Mouse (Mus musculus): ENCODE measurements at regions not wholly inside any gene's neighbourhood (a gene's known extent, or its start where the extent isn't known, plus 50 kb on each side); places are given as distances from the start of the nearest gene placed in this dataset.
A peak's percentile ranks its signal among the peaks of the same experiment; 100 is the strongest.

DNA sequence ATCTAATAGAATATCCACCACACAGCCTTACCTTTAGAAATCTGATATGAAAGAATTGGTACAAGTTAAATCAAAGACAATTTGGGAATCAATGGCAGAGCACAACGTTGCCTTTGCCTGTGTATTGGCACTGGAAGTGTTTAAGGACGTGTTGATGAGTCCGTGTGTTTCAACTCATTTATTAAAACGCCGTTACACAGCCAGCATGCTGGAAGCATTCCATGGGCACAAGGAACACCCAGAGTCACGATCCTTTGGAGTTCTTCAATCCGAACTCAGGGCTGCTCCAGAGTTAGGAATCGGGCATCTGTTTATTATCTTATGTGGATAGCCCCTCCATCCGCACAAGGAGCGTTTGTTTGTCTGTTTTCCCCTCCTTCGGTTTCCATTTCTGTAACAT lies 244.2 kb downstream of the Hs3st3b1 start:
- Histone ChIP-seq H3K27me3 (replicated peaks) (no peaks in the 10 kb centered on the region), H3K9me3 (no peaks in the 10 kb centered on the region), H3K36me3 (replicated peaks) (no peaks in the 10 kb centered on the region), H3K4me3 (no peak overlapping the region), H3K4me2 (no peak overlapping the region), H3K27ac (no peak overlapping the region), H3K4me1 (peaks cover 11% of the 10 kb centered on the region; the same call in 1 of the 2 replicates), H3K9ac (no peak overlapping the region)
- no peak for ATAC-seq (replicated peaks)
- 80% methylated on average over 11 of the region's 11 CpGs for WGBS

DNA sequence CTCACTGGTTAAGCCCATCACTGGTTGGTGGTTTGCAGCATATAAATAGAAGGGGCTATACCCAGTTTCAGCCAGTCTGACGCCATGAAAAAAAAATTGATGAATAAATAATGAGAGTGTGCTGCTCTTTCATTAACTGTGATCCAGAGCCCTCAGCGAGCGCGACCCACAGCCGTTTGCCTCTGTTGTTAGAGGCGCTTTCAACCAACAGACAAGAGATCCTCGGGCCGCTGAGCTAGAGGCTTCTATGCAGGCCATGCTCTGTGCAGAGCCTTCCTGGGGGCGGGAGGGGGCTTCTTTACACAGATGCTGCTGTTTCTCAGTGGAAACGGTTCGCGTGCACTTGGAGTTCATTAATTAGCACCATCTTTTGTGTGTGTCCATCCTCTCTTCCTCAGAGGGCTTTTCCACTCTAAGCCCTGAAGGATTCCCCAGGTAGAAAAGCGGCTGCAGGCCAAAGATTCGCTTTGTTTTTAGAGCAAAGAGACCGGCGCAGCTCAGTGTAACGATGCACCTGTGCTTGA lies 243.6 kb downstream of the Hs3st3b1 start:
- Histone ChIP-seq H3K27ac (0 out of 2 replicates have a peak overlapping the region, but pooled peaks have one; percentile 19), H3K27me3 (replicated peaks) (no peaks in the 10 kb centered on the region), H3K9ac (no peak overlapping the region), H3K9me3 (no peaks in the 10 kb centered on the region), H3K4me2 (peak overlapping the region; percentile 10; the same call in 1 of the 2 replicates), H3K4me1 (peaks cover 11% of the 10 kb centered on the region; the same call in 1 of the 2 replicates), H3K36me3 (replicated peaks) (no peaks in the 10 kb centered on the region), H3K4me3 (no peak overlapping the region)
- WGBS = 28% methylated on average over 17 of the region's 17 CpGs
- peak; percentile 45; the same call in 1 of the 2 replicates for ATAC-seq (replicated peaks)

DNA sequence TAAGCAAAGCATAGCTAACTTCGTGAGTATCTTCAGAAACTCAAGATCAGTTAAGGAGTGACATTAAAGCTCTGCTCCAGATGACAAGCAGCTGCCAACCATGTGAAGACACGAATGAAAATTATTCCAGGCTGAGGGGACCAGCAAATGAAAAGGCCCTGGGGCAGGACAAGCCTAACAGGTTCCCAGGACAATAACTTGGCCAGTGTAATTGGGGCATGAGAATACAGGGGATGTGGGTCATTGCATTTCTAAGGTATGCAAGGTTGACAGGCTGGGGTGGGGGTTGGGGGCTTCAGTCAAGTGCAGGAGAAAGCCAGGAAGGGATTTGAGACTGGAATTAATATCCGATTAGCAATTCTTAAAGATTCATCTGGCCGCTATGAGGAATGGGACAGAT lies 242.6 kb downstream of the Hs3st3b1 start:
- no peak for ATAC-seq (replicated peaks)
- Histone ChIP-seq H3K4me3 (no peak overlapping the region), H3K36me3 (replicated peaks) (no peaks in the 10 kb centered on the region), H3K4me1 (peaks cover 11% of the 10 kb centered on the region; the same call in 1 of the 2 replicates), H3K4me2 (no peak overlapping the region), H3K27me3 (replicated peaks) (no peaks in the 10 kb centered on the region), H3K9me3 (no peaks in the 10 kb centered on the region), H3K27ac (no peak overlapping the region), H3K9ac (no peak overlapping the region)
- WGBS = 46% methylated on average over 4 of the region's 4 CpGs

DNA sequence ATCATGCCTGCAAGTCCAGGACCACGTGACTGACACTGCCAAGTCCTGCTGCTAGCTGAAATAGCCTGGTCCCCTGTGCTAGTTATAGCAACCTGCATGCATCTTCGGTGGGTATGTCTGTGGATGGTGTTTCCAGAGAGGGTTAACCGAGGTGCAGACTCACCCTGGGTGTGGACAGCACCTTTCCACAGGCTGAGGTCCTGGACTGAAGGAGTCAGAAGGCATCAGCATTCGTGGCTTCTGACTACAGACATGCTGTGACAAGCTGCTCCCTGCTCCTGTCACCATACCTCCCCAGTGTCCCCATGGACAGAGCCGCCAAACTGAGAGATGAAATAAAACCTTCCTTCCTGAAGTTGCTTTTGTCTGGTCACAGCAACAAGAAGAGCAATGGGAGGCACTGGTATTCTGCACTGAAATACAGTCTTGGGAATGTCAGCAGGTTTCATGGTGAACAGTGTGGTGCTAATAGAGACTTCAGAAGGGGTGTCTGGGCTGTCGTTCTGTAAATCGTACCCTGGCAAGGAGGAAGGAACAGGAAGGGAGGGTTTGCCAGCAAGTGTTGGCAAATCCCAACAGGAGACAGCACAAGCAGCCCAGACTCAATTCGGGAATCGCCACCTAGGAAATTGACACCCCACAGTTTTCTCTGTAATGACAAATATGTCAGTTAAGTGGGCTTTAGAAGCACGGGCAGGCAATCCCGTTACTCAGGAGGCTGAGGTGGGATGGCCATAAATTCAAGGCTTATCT lies 237.7 kb downstream of the Hs3st3b1 start:
- Histone ChIP-seq H3K27me3 (replicated peaks) (no peaks in the 10 kb centered on the region), H3K9ac (no peak overlapping the region)
- no peak for ATAC-seq (replicated peaks)

DNA sequence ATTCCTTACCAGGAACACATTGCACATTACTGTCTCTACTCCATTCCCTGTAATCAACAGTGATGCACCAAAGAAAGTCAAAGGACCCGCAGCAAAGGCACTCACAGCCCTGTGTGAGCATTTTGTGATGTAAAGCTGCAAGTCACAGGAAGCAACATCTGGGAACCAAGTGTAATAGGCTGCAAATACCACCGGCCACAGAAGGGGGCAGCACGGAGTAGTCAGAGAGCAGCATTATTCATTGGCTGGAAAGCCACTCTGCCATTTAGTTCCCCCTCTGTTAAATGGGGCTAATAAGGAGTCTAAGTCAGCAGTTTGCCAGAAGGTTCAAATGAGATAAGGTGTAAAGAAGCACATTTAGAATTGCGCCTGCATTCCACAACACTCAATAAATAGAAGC lies 231.0 kb downstream of the Hs3st3b1 start:
- H3K27ac ChIP-seq = no peak overlapping the region
- WGBS = 47% methylated on average over 4 of the region's 4 CpGs

More for the DNA sequence above, 237.7 kb downstream of the Hs3st3b1 start:
- no peak overlapping the region for H3K27ac ChIP-seq
- no peaks in the 10 kb centered on the region for H3K4me1 ChIP-seq
- 71% methylated on average over 11 of the region's 11 CpGs for WGBS
- H3K9me3 ChIP-seq = no peaks in the 10 kb centered on the region
- H3K4me3 ChIP-seq = no peak overlapping the region
- no peaks in the 10 kb centered on the region for H3K36me3 ChIP-seq (replicated peaks)
- H3K4me2 ChIP-seq = no peak overlapping the region

DNA sequence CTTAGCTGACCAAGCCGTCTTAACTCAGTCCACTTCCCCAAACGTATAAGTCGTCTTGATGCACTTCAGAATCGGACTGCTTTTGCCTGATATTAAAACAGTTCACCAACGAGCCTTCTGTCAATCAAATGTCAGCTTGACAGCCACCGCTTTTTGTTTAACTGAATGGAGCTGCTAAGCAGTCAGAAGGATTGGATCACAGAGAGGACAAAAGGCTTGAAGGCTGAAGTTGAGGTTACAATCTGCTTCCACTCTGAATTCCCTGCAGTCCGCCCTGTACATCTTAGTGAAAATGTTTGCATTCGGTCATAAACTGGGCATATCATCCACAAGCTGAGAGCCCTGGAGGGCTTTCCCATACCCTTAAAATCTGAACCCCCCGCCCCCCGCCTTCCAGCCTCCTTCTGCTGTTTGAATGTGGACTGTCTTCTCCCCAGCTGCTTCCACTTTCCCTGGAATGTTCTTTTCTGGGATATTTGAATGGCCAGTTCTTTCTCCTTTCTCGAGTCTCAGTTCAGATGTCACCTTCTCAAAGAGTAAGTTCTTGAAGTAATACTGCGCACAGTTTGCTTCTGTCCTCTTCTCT lies 217.0 kb downstream of the Hs3st3b1 start:
- Histone ChIP-seq H3K4me2 (no peak overlapping the region), H3K4me1 (peaks cover 5% of the 10 kb centered on the region; the same call in 1 of the 2 replicates), H3K36me3 (replicated peaks) (no peaks in the 10 kb centered on the region), H3K9ac (no peak overlapping the region), H3K27ac (no peak overlapping the region), H3K4me3 (no peak overlapping the region), H3K9me3 (no peaks in the 10 kb centered on the region), H3K27me3 (replicated peaks) (no peaks in the 10 kb centered on the region)
- no peak for ATAC-seq (replicated peaks)
- 24% methylated on average over 12 of the region's 12 CpGs for WGBS

More for the DNA sequence above, 231.0 kb downstream of the Hs3st3b1 start:
- Histone ChIP-seq H3K27me3 (replicated peaks) (no peaks in the 10 kb centered on the region), H3K9ac (no peak overlapping the region), H3K4me2 (no peak overlapping the region), H3K36me3 (replicated peaks) (no peaks in the 10 kb centered on the region), H3K9me3 (no peaks in the 10 kb centered on the region), H3K4me3 (no peak overlapping the region), H3K4me1 (no peaks in the 10 kb centered on the region; the same call in 1 of the 2 replicates)
- ATAC-seq (replicated peaks) = no peak

DNA sequence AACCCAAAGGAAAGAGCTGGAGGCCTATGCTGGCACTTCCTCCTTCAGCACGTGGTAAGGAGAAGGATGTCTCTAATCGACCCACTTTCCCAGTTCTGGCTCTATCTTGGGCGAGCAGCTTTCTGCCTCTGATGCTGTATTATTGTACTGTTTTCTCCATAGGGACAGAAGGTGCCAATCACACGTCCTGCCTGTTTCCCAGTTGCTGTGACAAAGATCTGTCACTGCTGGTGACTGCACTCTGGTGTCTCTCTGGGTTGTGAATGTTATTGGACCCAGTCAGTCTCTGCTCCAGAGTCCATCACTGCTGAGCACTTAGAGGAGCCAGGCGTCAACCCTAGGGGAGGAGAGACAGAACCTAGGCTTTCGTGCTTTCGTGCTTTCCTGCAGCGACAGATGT lies 216.0 kb downstream of the Hs3st3b1 start:
- H3K4me2 ChIP-seq = no peak overlapping the region
- WGBS = 55% methylated on average over 8 of the region's 8 CpGs
- no peaks in the 10 kb centered on the region for H3K36me3 ChIP-seq (replicated peaks)
- peaks cover 5% of the 10 kb centered on the region; the same call in 1 of the 2 replicates for H3K4me1 ChIP-seq
- no peak overlapping the region for H3K9ac ChIP-seq
- H3K9me3 ChIP-seq = no peaks in the 10 kb centered on the region
- no peak for ATAC-seq (replicated peaks)
- no peak overlapping the region for H3K4me3 ChIP-seq
- no peaks in the 10 kb centered on the region for H3K27me3 ChIP-seq (replicated peaks)
- no peak overlapping the region for H3K27ac ChIP-seq

DNA sequence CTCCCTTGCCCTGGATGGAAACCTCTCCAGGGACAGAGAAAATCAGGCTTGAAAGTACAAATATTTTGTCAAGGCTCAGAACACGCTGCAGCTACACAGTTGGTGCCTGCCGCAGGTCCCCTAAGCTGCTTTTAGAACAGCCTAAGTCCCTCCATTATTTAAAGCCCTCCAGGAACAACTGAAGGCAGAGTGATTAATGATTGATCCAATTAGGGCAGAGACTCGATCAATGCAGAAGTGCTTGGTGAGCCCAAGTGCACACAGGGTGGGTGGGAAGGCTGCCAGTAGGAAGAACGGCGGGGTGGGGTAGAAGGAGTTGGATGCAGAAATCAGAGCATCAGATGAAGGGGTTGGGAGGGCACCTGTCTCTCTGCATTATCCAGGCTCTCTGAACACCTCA lies 215.0 kb downstream of the Hs3st3b1 start:
- peaks cover 5% of the 10 kb centered on the region; the same call in 1 of the 2 replicates for H3K4me1 ChIP-seq
- H3K27ac ChIP-seq = no peak overlapping the region
- H3K9ac ChIP-seq = no peak overlapping the region
- 0 out of 2 replicates have a peak, but pooled peaks have one; percentile 37 for ATAC-seq (replicated peaks)
- H3K27me3 ChIP-seq (replicated peaks) = no peaks in the 10 kb centered on the region
- no peak overlapping the region for H3K4me2 ChIP-seq
- H3K36me3 ChIP-seq (replicated peaks) = no peaks in the 10 kb centered on the region
- H3K4me3 ChIP-seq = no peak overlapping the region
- no peaks in the 10 kb centered on the region for H3K9me3 ChIP-seq
- 14% methylated on average over 5 of the region's 5 CpGs for WGBS

DNA sequence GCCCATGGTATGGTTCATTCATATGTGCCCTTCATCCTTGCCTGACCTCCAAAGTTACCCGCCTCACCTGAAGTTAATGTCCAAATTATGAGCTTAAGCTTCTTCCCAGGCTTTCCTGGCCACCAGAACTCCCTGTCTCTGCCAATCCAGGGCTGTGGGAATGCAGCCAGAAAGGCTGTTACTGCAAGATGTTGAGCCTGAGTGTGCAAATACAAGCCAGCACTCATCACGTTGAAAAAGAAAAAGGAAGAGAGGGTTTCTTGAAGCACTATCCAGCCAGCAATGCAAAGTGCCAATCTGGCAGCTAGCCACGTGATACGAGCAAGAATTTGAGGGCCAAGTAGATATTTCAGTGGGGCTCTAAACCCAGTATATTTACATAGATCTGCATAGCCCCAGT lies 213.7 kb downstream of the Hs3st3b1 start:
- no peaks in the 10 kb centered on the region for H3K27me3 ChIP-seq (replicated peaks)
- no peaks in the 10 kb centered on the region for H3K36me3 ChIP-seq (replicated peaks)
- no peaks in the 10 kb centered on the region for H3K9me3 ChIP-seq
- peaks cover 5% of the 10 kb centered on the region; the same call in 1 of the 2 replicates for H3K4me1 ChIP-seq
- 75% methylated on average over 4 of the region's 4 CpGs for WGBS
- H3K9ac ChIP-seq = no peak overlapping the region
- H3K4me2 ChIP-seq = no peak overlapping the region
- H3K27ac ChIP-seq = no peak overlapping the region
- ATAC-seq (replicated peaks) = no peak
- no peak overlapping the region for H3K4me3 ChIP-seq

DNA sequence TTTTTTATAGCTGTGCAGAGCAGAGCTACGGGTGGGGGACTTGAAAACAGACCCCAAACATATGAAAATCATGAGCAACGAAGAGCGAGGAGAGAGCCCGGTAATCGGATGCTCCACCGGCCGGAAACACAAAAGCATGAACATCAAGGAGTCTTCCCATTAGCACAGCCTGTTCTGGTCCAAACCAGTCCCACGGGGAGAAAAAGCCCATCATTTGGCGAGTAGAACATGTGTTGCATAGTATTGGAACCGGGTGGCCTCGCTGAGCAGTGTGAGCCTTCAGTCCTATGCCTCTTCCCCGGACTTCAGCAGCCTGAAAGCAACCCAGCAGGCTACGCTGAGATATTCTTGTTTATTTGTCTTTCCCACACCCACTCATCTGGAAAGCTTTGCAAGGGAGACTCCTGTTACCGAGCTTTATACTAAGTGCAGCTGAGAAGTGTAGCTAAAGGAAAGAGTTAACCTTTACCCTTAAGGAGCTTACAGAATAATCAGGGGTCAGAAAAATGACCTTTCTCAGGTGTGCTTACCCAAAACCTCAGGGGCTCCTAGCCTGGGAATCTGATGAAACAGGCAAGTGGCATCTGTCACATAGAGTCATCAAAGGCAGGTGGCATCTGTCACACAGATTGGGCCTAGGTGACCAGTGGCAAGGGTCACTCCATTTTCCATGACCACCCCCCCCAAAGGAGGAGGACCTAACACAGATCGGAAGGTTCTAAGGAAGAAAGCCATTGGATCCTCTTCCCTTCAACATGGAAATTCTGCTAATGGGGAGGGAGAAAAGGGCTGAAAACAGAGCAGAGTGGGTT lies 209.8 kb downstream of the Hs3st3b1 start:
- Histone ChIP-seq H3K9me3 (no peaks in the 10 kb centered on the region), H3K9ac (no peak overlapping the region), H3K36me3 (replicated peaks) (no peaks in the 10 kb centered on the region), H3K4me2 (no peak overlapping the region), H3K27ac (no peak overlapping the region), H3K4me3 (no peak overlapping the region), H3K4me1 (no peaks in the 10 kb centered on the region), H3K27me3 (replicated peaks) (no peaks in the 10 kb centered on the region)
- 52% methylated on average over 15 of the region's 15 CpGs for WGBS
- no peak for ATAC-seq (replicated peaks)

DNA sequence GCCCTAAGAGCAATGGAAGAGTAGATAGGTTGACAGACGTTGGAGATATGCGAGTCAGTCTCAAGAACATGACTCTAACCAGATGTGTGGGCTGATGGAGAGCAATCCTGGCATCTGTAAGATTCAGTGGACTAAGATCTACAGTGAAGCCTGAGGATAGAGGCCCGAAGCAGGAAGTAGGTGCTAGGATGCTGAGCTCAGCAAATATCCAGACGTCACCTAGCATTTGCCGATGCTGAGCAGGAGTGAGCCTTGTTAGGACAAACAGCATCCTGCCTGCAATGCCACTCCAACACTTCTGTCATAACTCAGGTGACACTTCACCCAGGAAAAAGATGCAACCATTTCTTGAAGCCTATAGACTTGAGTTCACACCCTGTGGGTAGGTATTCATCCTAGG lies 199.8 kb downstream of the Hs3st3b1 start:
- Histone ChIP-seq H3K36me3 (replicated peaks) (no peaks in the 10 kb centered on the region), H3K27ac (no peak overlapping the region), H3K9me3 (no peaks in the 10 kb centered on the region), H3K4me1 (no peaks in the 10 kb centered on the region), H3K4me3 (no peak overlapping the region), H3K27me3 (replicated peaks) (no peaks in the 10 kb centered on the region), H3K4me2 (no peak overlapping the region), H3K9ac (no peak overlapping the region)
- no peak for ATAC-seq (replicated peaks)
- 92% methylated on average over 5 of the region's 5 CpGs for WGBS

DNA sequence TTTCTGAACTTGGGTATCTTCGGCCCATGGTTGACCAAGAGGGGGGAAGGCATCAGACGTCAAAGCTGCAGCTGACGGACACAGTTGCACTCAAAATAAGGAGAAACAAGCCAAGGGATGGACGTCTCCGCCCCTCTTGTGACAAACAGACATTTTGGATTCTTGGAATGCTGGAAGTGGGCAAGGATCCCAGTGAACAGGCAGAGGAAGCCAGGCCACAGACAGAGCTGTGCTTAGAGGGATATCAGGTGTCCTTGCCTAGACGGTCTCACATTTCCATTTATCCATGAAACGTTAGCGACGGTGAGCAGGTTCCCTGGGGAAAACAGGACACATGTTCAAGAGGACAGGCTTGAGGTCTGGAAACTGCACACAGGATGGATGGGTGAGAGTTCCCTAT lies 191.2 kb downstream of the Hs3st3b1 start:
- Histone ChIP-seq H3K27me3 (replicated peaks) (no peaks in the 10 kb centered on the region), H3K4me2 (no peak overlapping the region), H3K9me3 (no peaks in the 10 kb centered on the region), H3K4me3 (no peak overlapping the region), H3K9ac (no peak overlapping the region), H3K36me3 (replicated peaks) (no peaks in the 10 kb centered on the region), H3K4me1 (no peaks in the 10 kb centered on the region), H3K27ac (no peak overlapping the region)
- no peak for ATAC-seq (replicated peaks)
- WGBS = 69% methylated on average over 9 of the region's 9 CpGs
